15 mouse cellular contexts compared by ENCODE assay signal in genomic region chr10:92404697-92405293, GRCm38 (mm10).
A peak's percentile ranks its signal among the peaks of the same experiment; 100 is the strongest.
DNase-seq lines count a peak whose midpoint lies in the region; ATAC-seq lines count a peak whose summit lies in the region.
"Had no signal": no experiment of that assay in that cellular context is flagged by ENCODE, and none has a peak within 500 bp of the region (broad histone marks: within the 10 kb centered on the region; RNA-seq: fewer than 3 reads in every experiment).

No protein-coding gene starts in this region.

- intact Hi-C loops in gastrocnemius, postnatal 36 days (cut with DNase I), result no loop called here

- no peaks in the 10 kb centered on the region for H3K9me3 ChIP-seq in forebrain, embryonic 10.5 days
- H3K9me3 ChIP-seq in hindbrain, embryonic 15.5 days, result no peaks in the 10 kb centered on the region
- H3K9me3 ChIP-seq: heart, embryonic 15.5 days; limb, embryonic 15.5 days had no signal

- 30% methylated on average over 15 of the region's 15 CpGs for WGBS in forebrain, embryonic 10.5 days
- WGBS in hindbrain, embryonic 15.5 days, result 43% methylated on average over 15 of the region's 15 CpGs

- H3K4me3 ChIP-seq in forebrain, embryonic 10.5 days, result peak overlapping the region; percentile 30
- H3K4me3 ChIP-seq in hindbrain, embryonic 15.5 days, result peak overlapping the region; percentile 23
- H3K4me3 ChIP-seq: heart, embryonic 15.5 days; limb, embryonic 15.5 days had no signal

- ATAC-seq in hindbrain, embryonic 15.5 days (ENCODE audit: low FRiP score, low read depth), result no peak; the same call in 1 of the 2 replicates
- ATAC-seq: activated CD4-positive, CD25-positive, alpha-beta regulatory T cell, adult 4 months; lung, postnatal 0 days had no signal

- no peaks in the 10 kb centered on the region for H3K36me3 ChIP-seq in forebrain, embryonic 10.5 days (replicated peaks)
- no peaks in the 10 kb centered on the region for H3K36me3 ChIP-seq in hindbrain, embryonic 15.5 days
- H3K36me3 ChIP-seq: heart, embryonic 15.5 days; limb, embryonic 15.5 days had no signal

- DNase-seq in layer of hippocampus, adult 11-12 months (ENCODE audit: low spot score), result peak; percentile 4
- no peak for DNase-seq in layer of hippocampus, adult 9-10 months (ENCODE audit: low spot score)
- no peak for DNase-seq in forebrain, embryonic 10.5 days (ENCODE audit: extremely low spot score, low spot score)
- peak; percentile 50 for DNase-seq in retina, embryonic 14.5 days (ENCODE audit: low spot score)
- DNase-seq in adrenal gland, postnatal 25 days, result no peak
- DNase-seq in gastrocnemius, postnatal 36 days, result no peak
- DNase-seq: cerebellum, adult 8-10 months; kidney, adult 18-20 months; spleen, adult 18-20 months; thymus, postnatal 14 days had no signal

- peak overlapping the region; percentile 45 for H3K4me2 ChIP-seq in hindbrain, embryonic 15.5 days
- H3K4me2 ChIP-seq: heart, embryonic 15.5 days; limb, embryonic 15.5 days had no signal

- H3K27ac ChIP-seq in forebrain, embryonic 10.5 days, result peak overlapping the region; percentile 74
- no peak overlapping the region; the same call in 1 of the 2 replicates for H3K27ac ChIP-seq in hindbrain, embryonic 15.5 days (replicated peaks)
- H3K27ac ChIP-seq: heart, embryonic 15.5 days; limb, embryonic 15.5 days had no signal

- H3K9ac ChIP-seq in hindbrain, embryonic 15.5 days, result no peak overlapping the region
- H3K9ac ChIP-seq: heart, embryonic 15.5 days; limb, embryonic 15.5 days had no signal

- H3K27me3 ChIP-seq in forebrain, embryonic 10.5 days (ENCODE audit: poor library complexity, severe bottlenecking), result peaks cover 21% of the 10 kb centered on the region
- no peaks in the 10 kb centered on the region for H3K27me3 ChIP-seq in hindbrain, embryonic 15.5 days
- H3K27me3 ChIP-seq: heart, embryonic 15.5 days; limb, embryonic 15.5 days had no signal

- peaks cover 32% of the 10 kb centered on the region for H3K4me1 ChIP-seq in forebrain, embryonic 10.5 days
- H3K4me1 ChIP-seq in hindbrain, embryonic 15.5 days (replicated peaks), result 0 out of 2 replicates have a peak, but pooled peaks cover 4% of the 10 kb centered on the region
- H3K4me1 ChIP-seq: heart, embryonic 15.5 days; limb, embryonic 15.5 days had no signal

Comparison
In these comparisons a context has a peak if more than half of its experiments do, and no peak if none do; other contexts are left out.
1. DNase-seq: peak in layer of hippocampus, adult 11-12 months (single experiment) and retina, embryonic 14.5 days (single experiment); none in layer of hippocampus, adult 9-10 months (single experiment), forebrain, embryonic 10.5 days (single experiment), adrenal gland, postnatal 25 days (single experiment) and gastrocnemius, postnatal 36 days (0 of 2).